Mouse (Mus musculus): ENCODE measurements at regions not wholly inside any gene's neighbourhood (a gene's known extent, or its start where the extent isn't known, plus 50 kb on each side); places are given as distances from the start of the nearest gene placed in this dataset.

DNA sequence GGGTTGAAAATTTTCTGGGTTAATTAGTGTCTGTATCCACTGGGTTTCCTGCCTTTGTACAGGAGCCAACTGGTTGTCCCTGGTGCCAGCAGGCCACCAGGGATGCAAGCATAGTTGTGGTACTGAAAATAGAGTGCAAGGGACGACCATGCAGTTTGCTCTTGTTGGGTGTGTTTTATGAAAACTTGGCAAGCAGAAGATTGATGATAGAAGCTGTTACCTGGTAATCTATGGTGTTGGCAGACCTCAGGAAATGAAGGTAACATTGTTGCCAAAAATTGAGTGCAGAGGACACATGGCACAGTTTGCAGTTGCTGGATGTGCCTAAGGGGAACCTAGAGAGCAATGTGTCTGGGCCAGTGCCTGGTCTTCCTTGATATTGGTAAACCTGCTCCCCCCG is 818.7 kb downstream of the Tlr4 start:
- no peak for DNase-seq (ENCODE audit: low read depth, low spot score)

DNA sequence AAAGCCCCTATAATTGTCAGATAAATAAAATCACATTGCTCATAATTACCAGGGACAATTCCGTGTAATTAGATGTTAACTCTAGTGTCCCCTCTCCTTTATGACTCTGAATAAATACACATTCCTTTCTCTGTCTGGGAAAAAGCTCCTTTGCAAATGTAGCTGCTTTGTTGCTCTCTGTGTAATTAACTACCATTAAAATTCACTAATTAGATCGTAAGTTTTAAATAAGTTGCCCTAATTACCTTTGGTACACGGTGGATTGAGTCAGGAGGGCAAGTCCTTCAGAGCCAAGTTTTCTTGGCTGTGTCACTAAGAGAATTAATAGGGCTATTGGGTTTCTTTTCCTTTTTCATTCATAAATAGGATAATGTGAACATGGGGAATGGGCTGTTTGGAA is 834.7 kb downstream of the Tlr4 start:
- no peak for DNase-seq (ENCODE audit: low read depth, low spot score)

DNA sequence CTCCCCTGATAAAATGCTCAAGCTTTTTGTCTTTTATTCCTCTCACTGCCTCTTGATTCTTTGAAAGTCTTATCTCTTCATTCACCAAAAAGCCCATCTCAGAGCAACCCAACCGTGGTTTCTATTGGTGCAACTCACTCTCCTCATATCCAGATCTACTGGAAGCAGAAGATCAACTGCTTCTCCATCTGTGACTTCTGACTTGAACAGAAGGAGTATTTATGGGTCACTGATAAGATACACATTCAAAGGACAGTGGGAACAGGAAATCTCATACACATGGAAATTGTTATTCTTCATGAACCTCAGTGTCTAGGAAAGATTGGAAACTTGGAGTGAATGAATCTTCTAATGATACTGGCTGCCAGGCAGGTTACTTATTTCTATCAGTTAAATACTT is 846.6 kb downstream of the Tlr4 start:
- no peak for DNase-seq (ENCODE audit: low read depth, low spot score)

DNA sequence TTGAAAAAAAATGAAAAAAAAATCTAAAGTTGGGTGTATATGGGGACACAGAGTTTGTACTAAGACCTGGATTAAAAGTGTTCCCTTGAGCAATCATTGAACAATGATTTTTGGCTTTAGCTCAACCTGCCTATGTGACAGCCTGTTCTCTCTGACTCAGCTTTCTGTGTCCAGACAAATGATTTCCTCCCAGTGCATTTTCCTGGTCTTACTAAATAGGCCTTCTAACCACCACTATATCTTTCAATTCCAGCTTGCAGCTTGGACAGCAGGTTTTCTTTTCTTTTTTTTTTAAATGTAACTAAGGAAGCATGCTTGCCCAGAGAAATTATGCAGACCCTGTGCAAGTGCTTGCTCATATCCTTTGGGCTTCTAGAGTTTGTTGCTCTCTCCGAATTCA is 850.2 kb downstream of the Tlr4 start:
- no peak for DNase-seq (ENCODE audit: low read depth, low spot score)

DNA sequence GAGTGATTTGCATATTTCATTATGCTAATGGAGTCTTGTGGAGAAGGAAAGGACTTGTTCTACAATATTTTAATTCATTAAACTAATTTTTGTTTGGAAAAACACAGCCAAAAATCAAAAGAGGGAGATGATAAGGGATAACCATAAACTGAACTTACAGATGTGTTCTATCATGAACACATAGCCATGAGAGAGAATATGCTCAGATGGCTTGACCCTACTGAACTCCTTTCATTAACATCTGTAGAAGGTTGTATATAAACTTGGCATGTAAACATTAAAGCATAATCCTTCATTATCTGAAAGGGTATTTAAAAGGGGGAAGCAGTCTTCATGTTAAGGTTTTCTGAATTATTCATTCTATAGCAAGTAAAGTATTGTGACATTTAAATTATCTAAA is 871.1 kb downstream of the Tlr4 start:
- DNase-seq (ENCODE audit: low read depth, low spot score): no peak
